Mouse (Mus musculus) spleen, postnatal 10 days (tissue): ENCODE data around the gene Ankrd1.

ENCODE experiments used
- DNase-seq, 2 experiments: peaks; one replicate each; pipeline ENCODE4 v3.0.0; 2021 to 2022; ENCODE audit warnings: low spot score in 2 of 2

Ankrd1 gene

DNA sequence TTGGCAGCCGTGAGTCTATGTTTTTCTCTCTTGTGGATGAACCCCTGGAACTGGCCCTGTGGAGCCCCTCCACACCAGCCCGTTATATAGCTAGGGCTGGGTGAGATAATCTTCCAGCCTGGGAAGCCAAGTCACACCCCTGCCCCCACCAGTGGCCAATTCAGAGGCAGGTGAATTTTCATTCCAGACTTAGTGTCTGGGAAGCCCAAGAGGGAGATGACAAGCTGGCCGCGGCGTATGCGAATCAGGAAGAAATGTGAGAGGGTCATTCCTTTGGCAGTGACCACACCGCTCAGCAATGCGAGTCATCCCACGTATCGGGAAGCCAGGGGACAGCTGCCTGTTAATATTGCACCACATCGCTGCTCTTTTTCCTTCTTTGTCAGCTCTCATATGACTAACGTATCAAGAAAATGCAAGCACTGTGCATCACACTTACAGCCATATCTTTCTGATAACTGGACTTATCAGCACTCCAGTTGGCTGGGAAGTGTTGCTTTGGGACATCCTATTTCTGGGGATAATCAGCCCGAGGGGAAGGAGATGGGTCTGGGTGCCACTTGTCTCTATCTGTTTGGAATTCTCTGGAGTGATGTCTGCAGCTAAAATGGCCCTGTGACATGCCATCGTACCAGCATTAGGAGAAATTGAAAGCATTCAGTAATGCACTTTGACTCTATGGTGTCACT, at the start of gene Ankrd1:
Ankrd1 (minus strand) TSS at position 317 of the 689 bp plus-strand sequence.
- no peak for DNase-seq

DNA sequence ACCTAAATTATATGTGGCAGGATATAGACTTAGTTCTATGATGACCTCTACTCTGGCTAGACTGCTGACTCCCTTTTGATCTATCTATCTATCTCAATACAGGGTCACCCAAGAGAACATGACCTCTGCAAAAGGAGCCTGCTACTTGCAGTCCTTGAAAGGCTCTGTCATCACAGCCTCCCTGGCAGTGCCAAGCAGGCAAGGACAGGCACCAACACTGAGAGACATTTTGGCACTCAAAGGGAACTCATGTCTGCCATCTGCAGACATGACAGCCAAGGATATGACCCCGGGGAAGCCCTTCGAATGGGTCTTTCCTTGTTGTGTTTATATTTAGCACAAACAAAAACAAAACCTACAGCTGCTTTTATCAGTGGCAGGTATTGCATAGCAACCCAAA, 49.2 kb upstream of the Ankrd1 start:
- no peak for DNase-seq

DNA sequence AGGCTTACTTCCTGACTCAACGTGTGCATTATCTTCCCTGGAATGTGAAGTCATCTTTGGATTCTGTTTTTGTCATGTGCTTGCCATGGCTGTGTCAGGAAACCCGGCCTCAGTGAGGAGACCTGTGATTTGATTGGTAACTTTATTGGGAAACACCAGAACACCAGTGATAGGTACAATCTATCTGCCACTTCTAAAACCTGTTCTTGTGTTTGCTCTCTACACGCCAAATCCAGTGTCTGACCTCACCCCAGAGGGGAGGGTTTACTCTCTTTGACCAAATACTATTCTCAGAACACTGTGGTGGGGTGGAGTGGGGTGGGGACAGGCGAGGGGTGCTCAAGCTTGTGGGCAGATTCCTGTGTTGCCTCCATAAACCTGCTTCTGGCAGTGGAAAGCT, 48.2 kb upstream of the Ankrd1 start:
- no peak for DNase-seq

DNA sequence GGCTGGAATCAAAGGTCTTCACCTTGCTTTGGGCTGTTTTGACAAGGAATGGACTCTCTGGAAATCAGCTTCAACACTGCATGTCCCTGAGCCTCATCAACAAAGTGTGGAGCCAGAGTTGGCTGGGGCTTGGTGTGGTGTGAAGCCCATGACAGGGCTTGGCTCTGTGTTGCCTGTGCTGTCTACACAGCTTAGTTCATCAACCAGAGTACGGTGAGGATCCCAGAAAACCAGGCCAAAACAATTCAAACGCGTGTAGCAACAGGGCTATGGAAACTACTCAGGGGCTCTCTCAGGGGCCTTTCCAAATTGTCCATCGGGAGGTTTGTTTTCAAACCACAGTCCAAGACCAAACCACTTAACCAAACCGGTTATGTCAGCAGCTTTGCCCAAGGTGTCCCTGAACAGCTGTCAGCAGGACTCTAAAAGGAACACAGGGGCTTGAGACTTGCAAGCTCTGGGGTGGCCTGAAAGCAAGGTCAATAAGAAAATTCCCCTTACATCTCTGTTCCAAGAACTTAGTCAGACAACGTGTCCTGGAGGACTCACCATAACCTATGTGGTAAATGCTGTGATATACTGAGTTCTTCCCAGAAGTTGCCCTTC, 47.5 kb upstream of the Ankrd1 start:
- DNase-seq: no peak

DNA sequence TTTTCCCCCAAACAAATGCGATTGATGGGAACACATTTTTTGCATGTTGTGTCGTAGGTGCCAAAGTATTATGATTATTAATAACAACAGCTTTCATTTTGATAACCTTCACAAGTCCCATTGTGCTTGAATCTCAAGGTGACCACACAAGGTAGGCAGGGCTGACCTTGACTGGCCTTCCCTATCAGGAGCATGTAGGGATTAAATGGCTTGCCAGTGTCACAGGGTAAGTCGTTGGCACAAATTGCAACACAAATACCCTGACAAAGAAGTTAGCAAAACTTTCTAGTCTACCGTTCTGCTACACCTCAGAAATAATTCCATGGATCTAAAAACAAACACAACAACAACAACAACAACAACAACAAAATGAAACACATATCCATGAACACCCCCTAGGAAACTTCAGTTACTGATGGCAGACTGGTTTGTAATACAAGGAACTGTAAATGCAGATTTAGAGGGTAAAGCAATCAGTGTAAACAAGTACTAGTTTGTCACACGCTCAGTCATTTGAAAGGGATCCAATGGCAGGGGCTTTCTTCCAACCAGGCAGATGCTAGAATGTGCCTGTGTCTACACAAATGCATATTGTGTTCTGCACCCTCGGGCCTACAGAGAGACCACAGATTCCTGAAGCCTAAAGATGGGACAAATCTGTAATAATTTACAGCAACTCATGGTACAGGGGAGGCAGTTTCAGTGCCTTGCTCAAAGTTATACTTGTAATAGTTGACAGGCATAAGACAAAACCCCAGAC, 46.7 kb upstream of the Ankrd1 start:
- no peak for DNase-seq

DNA sequence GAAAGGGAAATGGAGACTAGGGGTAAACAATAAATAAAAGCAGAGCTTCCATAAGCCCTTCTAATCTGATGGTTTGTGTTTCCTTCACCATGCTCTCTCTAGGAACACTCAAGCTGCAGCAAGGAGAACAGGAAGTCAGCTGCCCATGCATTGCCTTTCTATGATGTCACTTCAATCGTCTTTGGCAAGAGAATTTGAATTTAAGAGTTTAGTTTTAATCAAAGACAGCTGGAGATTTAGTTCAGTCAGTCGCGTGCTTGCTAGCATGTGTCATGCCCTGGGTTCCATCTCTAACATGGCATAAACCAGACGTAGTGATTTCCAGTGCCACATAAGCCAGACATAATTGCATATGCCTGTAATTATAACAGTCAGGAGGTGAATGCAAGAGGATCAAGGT, 45.5 kb upstream of the Ankrd1 start:
- no peak for DNase-seq

DNA sequence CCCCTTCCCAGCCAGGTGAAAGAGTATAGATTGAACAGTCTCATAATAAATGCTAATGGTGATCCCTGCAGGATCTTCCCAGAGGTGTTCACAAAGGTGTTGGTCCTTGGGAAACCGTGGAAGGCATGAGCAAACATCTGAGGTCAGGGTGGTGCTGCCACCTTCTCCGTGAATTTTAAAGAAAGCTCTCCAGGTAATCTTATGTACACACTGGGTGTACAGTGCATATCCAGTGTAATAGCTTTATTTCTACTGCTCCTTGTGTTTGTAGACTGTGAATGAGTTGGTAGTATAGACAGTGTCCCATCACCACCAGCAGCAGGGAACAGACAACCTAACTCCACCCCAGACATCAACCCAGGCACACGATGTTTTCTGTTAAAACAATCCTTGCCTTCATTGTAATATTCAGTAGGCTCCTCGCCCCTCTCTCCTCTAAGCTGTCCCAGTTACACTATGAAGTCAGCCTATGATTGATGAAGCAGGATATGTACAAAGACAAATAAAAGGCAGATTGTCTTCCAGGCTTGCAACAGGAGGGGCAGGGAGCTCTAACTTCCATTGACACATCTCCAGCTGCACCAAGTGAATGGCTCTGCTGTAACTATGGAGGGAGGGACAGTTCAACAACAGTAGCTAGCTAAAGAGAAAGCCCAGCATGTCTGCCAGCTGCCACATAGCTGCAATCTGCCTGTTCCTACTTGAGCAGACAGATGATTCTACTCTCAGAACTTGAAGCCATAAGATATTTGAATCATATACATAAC, 30.5 kb upstream of the Ankrd1 start:
- no peak for DNase-seq

DNA sequence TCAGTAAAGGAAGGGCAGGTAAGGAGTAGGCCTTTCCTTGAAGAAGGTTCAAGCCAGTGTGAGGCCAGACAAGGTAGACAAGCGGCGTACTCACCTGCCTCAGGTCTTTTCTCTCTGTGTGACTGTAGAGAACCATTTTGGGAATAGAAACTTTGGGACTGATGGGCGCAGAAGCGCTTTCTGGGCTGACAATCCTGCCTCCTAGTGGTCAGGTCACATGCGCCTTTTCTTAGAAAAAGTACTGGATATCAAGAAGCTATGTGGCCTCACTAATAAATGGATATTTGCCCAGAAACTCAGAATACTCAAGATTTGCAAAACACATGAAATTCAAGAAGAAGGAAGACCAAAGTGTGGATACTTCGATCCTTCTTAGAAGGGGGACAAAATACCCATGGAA, 28.7 kb upstream of the Ankrd1 start:
- DNase-seq: no peak

DNA sequence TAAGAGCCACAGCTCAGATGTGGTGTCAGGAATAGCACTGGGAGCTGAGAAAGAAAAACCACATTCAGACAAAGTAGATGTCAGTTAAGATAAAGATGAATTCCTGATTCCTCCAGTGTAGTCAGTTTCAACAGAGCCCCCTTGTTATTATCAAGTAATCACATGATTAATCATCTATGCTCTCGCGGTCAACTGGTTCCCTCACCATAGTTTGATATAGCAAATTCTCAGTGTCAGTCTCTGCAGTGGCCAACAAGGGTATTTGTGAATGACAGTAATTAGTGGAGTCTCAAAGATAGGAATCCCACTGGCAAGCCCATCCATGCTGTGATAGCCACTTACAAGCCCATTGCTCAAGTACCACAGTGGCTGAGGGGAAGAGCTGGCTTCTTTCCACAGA, 23.7 kb upstream of the Ankrd1 start:
- DNase-seq: no peak

DNA sequence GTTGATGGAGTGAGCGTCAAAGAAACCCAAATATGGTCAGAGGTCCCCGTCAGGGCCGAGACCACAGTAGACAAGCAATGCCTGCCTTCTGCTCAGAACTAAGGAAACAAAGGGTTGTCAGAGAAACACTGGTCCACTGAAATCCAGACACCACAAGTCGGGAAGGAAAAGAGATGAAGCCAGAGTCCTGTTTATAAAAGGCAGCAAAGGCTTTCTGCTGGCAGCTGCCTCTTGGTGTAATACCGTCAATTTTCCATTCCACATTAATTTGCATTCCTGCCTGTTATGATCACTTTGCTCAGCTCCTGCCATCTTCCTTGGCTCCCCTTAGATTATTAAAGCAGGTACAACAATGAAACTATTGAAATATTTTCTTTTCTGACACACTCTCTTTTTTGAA, 13.8 kb upstream of the Ankrd1 start:
- DNase-seq: no peak

DNA sequence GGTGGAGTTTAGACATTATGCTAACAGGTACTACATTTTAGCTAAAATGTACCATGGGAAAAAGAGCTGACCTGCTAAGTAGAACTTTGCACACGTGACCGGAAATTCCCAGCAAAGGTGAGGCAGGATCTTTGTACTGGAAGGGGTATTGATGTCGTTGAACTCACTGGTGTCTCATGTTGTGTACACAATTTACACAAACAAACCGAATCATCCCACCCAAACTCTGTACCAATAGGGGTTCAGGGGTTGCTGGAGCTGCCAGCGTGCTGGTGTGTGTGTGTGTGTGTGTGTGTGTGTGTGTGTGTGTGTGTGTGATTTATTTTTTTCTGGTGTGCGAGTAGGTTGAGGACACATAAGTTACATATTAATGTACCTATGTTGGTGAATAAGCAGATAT, 13.2 kb upstream of the Ankrd1 start:
- no peak for DNase-seq

DNA sequence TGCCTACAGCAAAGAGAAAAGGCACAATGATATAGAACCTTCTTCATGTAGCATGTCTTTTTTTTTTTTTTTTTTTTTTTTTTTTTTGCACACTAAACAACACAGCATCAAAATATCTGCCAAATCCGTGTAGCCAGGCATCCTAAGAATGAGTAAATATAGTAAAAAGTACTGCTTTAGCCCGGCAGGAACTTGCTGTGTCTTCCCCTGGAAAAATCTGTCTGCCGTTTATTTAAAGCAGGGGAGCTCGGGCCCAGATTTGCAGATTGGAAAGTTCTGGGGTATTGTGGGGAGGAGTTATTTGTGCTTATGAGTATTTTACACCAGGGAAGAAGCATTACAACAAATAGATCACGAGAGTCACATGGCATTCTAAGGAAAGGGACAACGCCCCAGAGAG, 12.1 kb upstream of the Ankrd1 start:
- DNase-seq: no peak

DNA sequence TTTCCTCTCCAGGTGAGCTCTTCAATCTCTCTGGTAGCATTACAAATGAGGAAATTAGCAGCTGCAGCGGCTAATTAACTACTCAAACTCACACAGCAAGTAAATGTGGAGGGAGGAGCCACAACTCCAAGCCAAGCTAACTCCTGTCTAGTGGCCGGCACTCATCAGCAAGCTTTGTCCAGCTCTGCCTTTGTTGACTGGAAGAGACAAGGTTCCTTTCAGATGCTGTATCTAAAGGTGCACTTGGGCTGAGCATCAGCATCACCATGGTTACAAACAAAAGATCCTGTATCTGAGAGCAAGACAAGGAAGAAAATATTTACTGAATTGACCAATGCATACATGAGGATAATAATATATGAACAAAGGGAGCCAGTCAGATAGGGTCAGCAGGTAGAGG, 10.3 kb upstream of the Ankrd1 start:
- DNase-seq: no peak

DNA sequence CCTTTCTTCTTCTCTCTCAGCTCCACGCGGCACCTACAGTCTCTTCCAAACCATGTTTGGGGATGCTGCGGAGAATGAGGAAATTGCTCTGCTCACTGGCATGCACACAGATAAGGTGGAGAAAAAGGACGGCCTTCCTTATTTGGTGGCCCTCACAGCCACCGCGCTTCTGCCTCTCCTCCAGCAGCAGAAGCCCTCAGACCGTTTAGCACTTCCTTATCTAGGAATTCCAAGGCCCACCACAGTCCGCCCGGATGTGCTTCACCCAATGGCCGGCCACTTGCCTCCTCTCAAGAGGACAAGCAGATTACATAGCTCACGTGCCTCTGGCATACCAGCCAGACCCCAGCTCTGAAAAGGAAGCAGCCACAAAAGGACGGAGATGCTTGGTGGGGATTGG, 9.7 kb upstream of the Ankrd1 start:
- DNase-seq: no peak

DNA sequence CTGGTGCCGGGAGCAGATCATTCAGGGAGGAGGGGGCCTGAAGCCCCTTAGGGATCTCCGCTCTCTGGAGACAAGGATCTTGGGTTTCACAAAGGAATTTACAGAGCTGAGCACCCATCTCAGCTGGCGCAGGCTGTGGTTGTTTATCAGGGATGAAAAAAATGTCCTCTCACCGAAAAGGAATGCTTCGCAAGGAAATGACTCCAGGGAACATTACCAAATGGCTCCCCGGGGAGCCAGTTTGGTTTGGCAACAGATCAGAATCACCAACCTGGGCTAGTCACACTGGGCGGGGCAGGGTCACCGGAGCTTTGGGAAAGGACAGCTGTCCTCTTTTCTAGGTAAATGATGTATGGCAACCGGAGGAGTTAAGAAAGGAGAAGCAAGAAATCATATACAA, 9.3 kb upstream of the Ankrd1 start:
- no peak for DNase-seq

DNA sequence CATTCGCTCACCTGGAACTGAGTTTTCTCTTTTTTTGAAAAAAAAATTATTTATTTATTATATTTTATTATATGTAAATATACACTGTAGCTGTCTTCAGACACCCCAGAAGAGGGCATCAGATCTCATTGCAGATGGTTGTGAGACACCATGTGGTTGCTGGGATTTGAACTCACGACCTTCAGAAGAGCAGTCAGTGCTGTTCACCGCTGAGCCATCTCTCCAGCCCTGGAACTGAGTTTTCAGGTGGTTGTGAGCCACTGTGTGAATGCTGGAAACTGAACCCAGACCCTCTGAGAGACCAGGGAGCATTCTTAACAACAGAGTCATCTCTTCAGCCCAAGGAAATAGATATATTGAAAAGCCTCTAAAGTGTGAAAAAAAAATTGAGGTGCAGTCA, 8.5 kb upstream of the Ankrd1 start:
- no peak for DNase-seq

DNA sequence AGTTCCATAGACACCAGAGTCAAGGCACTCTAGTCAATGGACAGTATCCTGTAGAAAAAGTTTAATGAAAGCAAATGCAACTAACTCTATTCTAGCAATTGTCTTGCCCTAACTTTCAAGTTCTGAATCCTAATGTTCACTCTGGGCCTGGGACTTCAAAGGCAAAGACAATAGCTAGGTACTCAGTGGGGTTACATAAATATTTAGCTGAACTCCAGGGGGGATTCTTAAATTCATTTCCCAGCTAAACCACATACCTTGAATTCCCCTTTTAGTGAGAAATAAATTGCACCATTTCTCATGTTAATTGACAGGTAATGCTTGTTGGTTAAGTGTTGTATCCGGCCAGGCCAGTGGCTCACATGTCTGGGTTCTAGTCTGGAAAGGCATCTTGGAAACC, 4.3 kb upstream of the Ankrd1 start:
- DNase-seq: no peak

DNA sequence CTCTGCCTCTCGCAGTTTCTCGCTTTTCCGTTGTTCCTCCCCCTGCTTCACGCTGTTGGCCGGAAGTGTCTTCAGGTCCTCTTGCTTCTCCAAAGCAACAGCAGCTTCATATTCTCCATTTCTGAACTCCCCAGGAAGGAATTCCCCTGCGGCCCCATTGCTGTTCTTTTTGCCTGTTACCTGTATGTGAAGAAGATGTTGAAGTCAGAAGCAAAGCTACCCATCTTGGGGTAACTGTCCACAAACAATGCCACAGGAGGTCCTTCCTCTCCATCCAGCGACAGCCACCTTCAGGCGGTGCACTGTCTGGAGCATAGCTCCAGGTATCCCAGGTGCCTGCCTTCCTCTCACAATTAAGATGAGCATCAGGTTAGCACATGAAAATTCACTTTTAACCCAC, 680 bp downstream of the Ankrd1 start:
- DNase-seq: no peak

DNA sequence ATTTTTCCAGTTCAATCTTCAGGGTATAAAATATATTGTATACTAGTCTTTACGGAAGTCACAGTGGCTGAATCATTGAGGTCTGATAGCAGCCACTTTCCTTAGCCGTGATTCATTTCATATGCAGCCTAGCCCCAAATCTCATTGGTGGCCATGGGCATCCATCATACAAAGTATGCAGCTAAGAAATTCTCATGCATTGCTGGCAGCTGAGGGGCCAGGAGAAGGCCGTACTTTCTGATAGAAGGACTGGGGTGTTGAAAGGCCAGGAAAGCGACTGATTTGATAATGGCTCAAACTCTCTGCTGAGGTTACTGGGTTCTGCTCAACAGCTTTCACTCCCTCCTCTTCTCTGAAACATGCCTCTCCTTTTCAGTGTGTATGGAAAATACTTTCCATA, 3.7 kb downstream of the Ankrd1 start:
- no peak for DNase-seq

DNA sequence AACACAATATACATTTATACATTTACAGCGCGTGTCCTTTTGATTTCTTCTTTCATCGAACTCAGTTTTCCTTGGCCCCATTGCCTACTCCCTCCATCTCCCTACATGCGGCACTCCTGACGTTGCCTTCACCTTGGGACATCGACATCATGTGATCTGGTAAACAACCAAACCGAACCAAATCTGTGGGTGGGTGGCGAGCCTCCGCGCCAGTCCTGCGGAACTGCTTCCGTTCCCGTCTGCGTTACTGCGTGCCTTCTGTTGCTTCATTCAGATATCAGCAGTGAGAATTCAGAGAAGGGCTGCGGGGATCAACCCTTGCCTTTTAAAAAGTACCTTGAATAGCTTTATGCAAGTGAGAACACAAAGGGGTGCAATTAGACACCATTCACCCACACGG, 7.9 kb downstream of the Ankrd1 start:
- no peak for DNase-seq

DNA sequence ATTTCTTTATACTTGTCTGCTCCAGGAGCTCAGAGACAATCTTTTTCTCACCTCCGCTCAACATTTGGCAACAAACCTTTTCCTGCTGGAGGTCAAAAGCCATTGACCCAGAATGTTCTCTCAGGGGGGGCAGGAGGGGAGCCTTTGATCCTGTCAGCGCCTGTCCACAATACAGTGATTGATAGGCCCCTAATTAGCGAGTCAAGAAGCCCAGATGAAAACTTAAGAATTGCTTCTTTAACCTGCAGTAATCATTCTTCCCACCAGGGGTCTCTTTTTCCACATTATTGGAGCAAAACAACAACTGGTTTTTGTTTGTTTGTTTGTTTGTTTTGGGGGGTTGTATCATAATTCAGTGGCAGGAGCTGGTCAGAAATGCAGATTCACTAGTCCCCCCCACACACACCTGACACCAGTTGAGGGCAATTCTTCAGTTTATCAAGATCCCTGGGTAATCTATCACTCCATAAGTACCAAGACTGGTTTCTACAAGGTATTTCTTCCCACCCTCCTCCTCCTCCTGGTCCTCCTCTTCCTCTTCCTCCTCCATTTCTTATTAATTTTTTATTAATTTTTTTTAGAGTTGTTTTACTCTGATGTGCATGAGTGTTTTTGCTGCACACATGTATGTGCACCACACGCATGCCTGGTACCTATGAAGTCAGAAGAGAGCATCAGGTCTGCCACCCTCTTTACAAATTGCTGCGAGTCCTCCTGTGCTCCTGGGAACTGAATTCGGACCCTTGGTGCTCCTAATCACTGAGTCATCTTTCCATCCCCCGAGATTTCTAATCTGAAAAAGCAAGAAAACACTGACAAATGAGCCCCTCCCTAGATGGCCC, 8.6 kb downstream of the Ankrd1 start:
- DNase-seq: no peak

DNA sequence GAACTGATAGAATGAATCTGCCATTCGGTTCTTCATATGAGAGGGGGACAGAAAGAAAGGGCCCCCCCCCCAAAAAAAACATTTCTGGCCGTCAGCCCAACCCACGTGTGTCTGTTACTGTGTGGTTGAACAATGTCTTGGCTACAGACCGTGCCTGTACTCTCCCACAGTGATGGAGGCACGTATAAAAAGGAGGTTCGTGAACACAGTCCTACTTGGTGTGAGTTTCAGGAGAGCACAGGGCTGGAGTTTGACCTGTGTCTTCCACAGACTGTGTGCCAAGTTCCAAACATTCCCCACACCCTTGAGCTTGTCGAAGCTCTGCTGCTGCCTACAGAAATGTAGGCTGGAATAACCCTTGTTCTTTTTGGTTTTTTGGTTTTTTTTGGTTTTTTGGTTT, 9.4 kb downstream of the Ankrd1 start:
- DNase-seq: no peak
